Mouse (Mus musculus): ENCODE results near the gene Cdh4.

GRCm38 (mm10) chr2:179937091-179937490 is 494.9 kb downstream of the Cdh4 start:
- TF ChIP-seq HCFC1 (IDR thresholded peaks at IDR 0.05; ENCODE audit: borderline replicate concordance, insufficient read depth, low read length) (no peak), CHD2 (IDR thresholded peaks at IDR 0.05; ENCODE audit: low read depth, low read length) (no peak), ZNF384 (IDR thresholded peaks at IDR 0.05; ENCODE audit: low read depth, low read length) (no peak), ZC3H11A (IDR thresholded peaks at IDR 0.05; ENCODE audit: borderline replicate concordance, low read depth, low read length) (no peak), MAFK (IDR thresholded peaks at IDR 0.05; ENCODE audit: insufficient read depth, low read depth, low read length) (no peak)
